Mouse (Mus musculus) heart, postnatal 0 days (tissue): Measurements from ENCODE around the gene Tmem178.

Experiments used
- CTCF ChIP-seq: IDR thresholded peaks from 2 replicates; pipeline ENCODE4 v1.5.1; 2016; ENCODE audit warnings: antibody characterized with exemption, control low read depth, low read depth
- EP300 ChIP-seq: IDR thresholded peaks from 2 replicates; pipeline ENCODE4 v1.6.1; 2016; ENCODE audit warnings: antibody characterized with exemption, low read depth

DNA sequence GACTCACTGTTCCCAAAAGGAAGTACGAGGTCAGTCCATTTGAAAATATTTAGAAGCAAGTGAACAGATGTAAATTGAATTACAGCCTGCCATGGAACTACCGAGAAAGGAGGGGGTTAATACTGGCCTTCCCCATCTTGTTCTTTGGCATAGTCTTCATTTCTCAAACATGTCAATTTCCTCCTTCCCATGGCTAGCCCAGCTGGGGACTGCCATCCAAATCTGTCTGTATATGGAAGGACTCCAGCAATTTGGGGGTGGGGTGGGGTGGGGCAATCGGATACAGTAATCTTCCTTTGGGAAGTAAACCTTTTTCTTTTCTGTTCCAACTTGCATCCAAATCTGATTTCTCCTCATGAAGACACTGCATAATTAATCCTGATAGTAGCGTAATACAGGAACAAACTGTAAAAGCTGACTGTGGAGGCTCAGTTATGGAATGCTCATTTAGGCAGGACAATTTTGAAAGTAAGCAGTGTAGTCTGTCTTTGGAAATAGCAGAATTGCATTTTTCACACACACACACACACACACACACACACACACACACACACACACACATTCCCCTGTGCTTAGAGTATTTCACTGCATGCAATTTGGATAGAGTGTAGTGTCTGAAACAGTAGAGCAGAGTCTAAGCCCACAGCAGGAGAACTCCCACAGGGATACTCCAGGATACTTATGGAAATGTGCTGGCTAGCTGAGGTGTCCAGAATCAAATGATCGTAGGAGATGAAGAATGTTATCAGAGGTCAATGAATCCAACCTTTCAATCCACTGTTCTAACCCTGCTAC is 1.9 kb downstream of the Tmem178 start:
- no peak for TF ChIP-seq CTCF
- no peak for TF ChIP-seq EP300
